Mouse (Mus musculus): ENCODE data around the gene Ngfr. TPM values are rescaled to one million over a fixed set of nuclear protein-coding genes. Genes with fewer than 3 reads are reported as not detected.

The Ngfr gene
- total RNA-seq, 2 experiments from 2014 or later = 4.2 to 8.1 TPM

DNA sequence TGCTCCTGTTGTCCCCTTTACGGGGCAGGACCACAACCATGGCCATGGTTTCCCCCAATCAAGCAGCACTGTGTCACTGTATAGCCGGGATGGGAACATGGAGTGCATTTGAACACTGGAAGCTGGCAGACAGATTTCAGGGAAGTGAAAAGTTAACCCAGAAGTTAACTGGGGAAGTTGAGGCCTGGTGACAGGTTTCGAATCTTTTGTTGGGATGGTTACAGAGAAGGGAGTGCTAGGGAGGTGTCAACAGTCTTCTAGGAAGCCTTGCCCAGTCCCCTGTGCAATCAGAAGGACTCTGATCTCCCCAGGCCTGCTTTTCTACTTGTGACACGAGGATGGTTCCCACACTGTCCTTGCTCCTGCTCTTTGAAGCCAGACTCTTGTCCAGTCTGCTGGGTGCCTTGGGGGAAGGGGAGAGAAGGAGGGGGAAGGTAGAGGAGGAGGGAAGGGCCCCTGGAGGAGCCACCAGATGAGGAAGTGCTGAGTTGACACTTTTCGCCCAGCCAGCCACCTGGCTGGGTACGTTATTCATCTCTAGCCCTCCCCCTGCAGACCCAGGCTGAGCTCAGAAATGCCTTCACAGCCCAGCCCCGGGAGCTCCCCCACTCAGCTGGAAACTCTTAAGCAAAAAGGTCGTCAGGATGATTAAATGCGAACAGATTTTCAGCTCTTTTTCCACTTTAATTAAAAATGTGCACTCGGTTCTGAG, 8.1 kb upstream of the Ngfr start:
- intact Hi-C loops (cut with DNase I) = no loop called here
- no peak for DNase-seq

DNA sequence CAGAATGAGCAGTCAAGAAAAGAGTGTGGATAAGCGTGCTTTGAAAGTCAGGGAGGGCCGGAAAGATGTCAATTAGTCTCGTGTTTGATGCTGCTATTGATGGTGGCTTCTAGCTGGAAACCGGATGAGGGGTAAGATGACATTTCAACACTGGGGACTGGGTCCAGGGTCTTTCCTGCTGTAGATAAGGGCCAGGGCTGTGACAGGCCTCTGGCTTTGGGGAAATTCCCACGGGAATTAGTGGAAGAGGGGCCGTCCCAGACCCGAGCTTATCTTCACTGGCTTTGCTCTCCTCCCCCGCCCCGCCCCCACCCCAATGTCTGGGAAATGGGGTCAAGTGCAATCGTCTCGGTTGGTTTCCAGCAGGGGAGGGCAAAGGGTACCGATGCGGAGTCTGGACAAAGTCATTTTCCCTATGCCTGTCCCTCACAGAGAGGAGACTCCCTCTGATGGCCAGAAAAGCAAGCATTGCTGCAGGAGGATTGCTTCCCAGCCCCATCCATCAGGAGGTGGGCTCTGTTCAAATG, 7.2 kb upstream of the Ngfr start:
- DNase-seq = no peak
- intact Hi-C loops (cut with DNase I) = no loop called here

DNA sequence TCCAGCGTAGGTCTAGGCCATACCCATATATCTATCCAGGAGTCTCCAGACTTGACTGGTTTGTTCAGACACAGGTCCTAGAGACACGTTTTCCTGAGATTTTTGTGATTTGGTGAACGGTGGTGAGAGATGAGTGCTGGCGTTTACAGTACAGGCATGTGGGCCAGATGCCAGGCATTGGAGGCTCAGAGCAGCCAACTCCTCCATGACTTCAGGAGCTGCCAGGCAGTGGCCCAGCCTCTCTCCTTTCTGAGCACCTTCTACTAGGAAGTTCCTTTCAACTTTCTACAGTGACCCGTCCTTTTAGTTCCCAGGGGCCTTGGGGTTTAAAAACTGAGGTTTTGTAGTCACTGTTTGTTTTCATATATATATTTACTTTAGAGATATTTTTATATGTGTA, 6.0 kb upstream of the Ngfr start:
- intact Hi-C loops (cut with DNase I) = no loop called here
- no peak for DNase-seq

DNA sequence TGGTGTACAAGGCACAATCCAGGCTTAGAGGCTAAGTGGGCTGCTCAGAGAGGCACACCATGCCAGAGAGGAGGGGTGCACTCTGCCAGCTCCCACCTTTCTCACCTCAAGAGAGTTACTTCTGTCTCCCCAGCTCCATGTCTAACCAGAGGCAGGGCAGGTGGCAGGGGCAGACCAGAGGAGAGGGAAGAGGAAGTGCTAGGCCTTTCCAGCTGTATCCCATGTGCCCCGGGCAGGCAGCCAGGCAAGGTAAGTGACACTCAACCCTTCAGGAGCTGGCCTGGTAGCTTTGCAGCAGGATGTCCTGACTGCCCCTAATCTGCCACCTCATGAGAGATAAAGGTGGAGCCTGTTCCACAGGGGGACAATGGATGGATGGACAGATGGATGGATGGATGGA, 5.2 kb upstream of the Ngfr start:
- no peak for DNase-seq
- intact Hi-C loops (cut with DNase I) = no loop called here

DNA sequence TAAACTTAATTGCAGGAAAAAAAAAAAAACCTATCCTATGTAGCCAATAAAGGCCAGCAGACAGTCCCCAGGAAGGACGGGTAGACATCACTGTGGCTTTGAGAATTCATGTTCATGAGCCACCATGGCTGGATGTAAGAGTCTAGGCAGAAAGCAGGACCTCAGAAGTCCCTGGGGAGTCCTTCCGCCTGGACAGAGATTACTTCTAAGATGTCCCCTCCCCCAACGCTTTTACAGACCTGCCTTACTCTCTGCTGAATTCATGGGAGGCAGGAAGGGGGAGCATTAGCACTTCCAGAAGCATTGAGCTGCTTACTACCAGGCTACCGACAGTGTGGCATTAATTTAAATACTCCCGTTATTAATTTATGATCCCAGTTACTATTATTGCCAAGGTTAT, 1.7 kb upstream of the Ngfr start:
- DNase-seq = no peak
- intact Hi-C loops (cut with DNase I) = loop anchor here (5.0 kb wide), 2 partner anchors 57 to 58 kb away; no protein-coding TSS in a partner anchor

DNA sequence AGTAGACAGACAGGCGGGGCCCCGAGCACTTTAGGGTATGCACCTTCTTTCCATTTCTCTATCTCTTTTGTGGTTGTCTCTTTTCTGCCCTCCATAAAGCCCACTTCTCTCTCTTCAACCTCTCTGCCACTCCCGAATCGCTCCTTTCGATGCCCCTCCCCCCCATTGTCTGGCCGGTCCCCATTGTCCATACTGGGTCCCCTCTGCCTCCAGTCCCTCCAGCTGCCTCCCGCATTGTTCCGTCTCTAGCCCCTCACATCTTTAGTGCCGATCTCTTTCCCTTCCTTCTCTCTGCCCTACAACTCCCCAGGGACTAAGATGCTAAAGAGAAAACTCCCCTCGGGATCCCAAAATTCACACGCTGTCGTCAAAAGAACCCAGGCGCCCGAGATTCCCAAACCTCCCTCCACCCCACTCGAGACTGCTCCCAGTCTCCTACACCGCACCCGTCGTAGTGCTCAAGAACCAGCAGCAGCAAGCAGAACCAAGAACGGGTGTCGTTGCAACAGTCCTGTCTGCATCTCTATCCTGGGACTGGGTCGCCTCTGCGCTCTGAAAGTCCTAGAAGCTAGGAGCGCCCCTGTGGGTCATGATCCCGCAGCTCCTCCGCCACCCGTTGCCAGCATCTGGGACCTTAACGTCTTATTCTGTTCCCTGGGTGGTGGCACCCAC, 648 bp downstream of the Ngfr start:
- no peak for DNase-seq
- intact Hi-C loops (cut with DNase I) = loop anchor here (5.0 kb wide), 2 partner anchors 55 to 60 kb away; no protein-coding TSS in a partner anchor

DNA sequence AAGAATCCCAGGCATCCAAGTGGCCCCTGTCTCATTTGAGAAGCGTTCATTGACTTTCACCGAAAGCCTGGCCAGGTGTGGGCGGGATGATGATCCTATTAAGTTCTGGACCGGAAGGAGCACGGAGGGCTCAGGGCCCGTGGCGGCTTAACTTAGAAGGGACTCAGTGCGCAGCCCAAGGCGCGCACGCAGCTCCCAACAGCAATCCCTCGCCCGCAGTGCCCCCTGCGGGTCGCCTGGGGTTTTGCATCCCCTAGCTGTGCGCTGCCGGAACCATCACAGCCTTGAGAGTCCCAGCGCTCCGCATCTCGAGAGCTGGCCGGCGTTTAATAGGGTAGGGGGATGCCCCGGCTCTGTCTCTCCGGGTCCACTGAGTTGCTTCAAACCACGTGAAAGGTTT, 1.4 kb downstream of the Ngfr start:
- DNase-seq = peak; percentile 91
- intact Hi-C loops (cut with DNase I) = loop anchor here (5.0 kb wide), 2 partner anchors 54 to 61 kb away; no protein-coding TSS in a partner anchor

DNA sequence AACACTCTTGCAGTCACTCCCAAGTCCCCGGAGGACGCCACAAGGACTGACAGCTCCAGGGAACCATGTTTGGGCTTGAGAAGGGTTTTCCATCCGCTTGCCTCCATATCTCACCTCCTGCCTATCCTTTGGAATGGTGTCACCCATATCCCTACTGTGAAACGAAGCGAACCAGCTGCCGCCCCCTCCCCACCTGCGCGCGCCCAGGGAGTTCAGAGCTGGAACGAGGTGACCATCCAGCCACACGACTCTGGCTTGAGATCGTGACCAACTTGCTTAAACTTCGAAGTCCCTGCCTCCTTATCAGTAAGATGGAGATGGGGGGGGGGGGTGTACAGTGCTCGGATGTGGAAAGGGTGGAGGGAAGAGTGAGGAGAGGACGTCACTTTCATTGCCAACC, 1.9 kb downstream of the Ngfr start:
- intact Hi-C loops (cut with DNase I) = loop anchor here (5.0 kb wide), 2 partner anchors 53 to 62 kb away; no protein-coding TSS in a partner anchor
- no peak for DNase-seq

DNA sequence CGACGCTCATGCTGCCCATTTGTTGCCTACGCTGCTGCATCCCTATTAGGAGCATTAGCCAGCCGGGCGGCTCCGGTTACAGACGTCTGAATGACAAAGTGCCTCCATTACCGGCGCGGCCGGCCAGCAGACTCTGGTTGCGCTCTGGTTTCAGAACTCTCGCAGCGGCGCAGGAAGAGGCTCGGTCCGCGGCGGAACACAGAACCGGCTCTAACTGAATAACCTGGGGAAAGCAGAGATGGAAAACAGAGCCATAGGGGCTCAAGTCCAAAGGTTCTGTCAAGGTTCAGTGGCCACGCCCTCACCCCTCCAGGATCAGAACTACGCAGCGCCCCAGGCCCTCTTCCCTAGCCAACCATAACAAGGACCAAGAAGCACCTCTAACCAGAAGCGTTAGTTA, 2.3 kb downstream of the Ngfr start:
- intact Hi-C loops (cut with DNase I) = loop anchor here (5.0 kb wide), 2 partner anchors 53 to 62 kb away; no protein-coding TSS in a partner anchor
- no peak for DNase-seq

DNA sequence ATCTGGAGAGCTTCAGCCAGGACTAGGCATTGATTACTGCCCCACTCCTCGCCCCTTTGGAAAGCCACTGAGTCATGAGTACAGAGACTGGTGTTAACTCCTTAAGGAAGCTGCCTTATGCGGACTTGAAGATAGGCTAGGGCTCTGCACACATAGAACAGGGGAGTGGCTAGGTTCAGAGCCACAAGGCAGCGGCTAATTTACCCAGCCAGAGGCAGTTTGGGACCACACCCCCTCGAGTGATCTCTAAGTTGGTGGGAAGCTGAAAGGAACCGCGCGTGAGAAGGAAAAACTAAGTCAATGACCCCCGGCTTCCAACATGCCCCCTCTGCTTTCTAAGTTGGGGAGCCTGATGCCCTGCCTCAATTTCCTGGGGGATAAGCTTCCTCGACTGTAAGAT, 2.9 kb downstream of the Ngfr start:
- DNase-seq = no peak
- intact Hi-C loops (cut with DNase I) = loop anchor here (5.0 kb wide), 2 partner anchors 52 to 63 kb away; no protein-coding TSS in a partner anchor

DNA sequence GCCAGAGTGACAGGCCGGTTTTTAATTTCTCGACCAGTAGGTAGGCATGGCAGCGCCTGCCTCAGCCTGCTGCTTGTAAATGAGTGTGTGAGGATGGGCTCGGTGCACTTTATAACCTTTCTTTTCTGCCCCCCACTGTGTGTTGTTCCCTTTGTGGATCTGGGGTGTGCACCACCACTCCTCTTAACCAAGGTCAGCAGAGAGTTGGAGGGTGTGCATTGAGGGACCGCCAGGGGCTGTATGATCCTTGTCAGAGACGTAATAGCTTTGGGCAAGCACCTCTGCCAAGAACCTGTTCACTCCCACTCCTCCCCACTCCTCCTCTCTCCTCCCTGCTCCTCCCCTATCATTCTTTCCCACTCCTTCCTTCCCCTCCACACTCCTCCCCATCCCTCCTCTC, 4.1 kb downstream of the Ngfr start:
- no peak for DNase-seq
- intact Hi-C loops (cut with DNase I) = no loop called here

DNA sequence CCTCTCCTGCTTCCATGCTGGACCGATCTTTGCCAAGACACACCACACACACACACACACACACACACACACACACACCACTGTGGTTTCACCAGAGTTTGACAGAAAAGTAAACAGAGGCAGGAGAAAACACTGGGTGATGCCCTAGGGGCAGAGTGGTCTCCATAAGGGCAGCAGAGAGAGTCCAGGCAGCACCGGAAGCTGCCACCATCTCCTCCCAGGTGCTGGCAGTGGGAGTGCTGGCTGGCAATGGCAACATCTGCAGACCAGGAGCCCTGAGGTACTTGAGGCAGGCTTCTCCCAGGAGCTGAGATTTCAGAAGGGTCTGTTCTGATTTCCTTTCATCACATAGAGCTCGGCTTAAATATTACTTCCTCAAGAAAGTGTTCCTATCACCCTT, 5.3 kb downstream of the Ngfr start:
- no peak for DNase-seq
- intact Hi-C loops (cut with DNase I) = no loop called here

DNA sequence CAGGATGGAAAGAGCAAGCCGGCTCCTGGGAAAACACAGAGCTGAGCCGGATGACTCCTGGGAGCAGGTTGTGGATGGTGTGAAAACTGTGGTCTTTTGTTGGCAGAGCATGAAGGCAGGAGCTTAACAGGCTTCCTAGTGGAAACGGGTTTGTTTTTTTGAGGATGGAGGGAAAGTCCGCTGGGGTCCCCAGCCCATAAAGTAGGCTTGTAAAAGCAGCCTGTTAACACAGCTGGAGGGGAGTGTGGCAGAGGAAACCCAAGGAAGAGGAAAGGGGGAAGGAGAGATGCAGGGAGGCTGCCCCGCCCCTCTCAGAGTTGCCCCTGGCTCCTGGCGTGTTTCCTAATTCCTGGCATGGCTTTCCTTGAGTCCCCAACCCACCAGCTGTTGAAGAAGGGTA, 8.1 kb downstream of the Ngfr start:
- intact Hi-C loops (cut with DNase I) = no loop called here

DNA sequence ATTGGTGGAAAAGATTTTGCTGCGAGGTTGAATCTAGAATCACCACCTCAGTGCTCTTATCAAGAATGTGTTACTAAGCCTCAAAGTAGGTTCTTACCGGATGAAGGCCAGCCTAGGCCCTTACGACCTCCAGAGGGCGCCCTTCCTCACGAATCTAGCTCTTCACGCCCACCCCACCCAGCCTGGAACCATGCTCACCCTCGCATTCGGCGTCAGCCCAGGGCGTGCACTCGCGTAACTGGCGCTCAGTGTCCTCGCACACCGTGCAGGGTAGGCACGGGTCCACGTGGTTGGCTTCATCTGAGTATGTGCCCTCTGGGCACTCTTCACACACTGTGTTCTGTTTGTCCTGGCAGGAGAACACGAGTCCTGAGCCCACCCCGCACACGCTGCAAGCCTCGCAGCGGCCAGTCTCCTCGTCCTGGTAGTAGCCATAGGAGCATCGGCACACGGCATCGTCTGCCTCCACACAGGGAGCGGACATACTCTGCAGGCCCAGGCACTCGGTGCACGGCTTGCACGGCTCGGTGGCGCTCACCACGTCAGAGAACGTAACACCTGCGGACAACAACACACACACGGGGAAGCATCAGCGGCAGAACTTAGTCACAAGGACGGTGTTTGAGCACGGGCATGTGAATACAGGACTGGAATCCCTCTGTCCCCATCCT, 9.6 kb downstream of the Ngfr start:
- DNase-seq = peak; percentile 73
- intact Hi-C loops (cut with DNase I) = no loop called here

More for the DNA sequence above, 8.1 kb downstream of the Ngfr start:
- no peak for DNase-seq

DNA sequence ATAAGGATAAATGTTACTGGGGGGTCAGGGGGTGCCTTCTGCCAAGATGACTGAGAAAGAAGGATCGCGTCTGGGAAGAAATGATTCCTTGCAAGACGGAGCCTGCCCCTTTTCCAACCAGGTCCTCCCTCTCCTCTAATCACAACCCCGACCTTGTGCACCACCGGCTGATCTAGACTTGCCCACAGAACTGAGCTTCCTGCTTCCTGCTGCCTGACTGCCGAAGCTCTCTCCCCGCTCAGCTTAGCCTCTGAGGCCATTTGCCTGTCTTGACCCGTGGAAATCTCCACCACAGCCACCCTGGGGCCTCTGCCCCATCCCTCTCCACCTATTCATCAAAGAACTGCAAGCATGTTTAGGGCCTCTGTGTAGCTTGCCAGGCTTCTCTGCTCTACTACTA, 11.2 kb downstream of the Ngfr start:
- DNase-seq = no peak
- intact Hi-C loops (cut with DNase I) = no loop called here

DNA sequence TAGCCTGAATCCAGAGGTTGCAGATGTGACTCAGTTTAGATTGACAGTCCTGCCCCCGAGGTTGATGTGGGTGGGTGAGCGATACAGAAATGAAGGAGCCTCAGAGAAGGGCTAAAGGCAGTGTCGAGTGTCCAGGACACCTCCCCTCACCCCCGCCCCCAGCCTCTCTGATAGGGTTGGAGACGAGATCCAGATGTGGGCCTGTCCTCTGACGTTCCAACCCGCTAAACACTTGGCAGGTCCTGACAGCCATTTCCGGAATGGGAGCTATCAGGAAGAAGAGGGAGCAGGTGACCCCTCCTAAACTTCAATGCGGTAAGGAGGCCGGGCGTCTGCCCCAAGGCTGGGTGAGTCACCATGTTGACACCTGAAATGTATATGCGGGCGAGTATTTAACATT, 11.7 kb downstream of the Ngfr start:
- intact Hi-C loops (cut with DNase I) = no loop called here
- no peak for DNase-seq

DNA sequence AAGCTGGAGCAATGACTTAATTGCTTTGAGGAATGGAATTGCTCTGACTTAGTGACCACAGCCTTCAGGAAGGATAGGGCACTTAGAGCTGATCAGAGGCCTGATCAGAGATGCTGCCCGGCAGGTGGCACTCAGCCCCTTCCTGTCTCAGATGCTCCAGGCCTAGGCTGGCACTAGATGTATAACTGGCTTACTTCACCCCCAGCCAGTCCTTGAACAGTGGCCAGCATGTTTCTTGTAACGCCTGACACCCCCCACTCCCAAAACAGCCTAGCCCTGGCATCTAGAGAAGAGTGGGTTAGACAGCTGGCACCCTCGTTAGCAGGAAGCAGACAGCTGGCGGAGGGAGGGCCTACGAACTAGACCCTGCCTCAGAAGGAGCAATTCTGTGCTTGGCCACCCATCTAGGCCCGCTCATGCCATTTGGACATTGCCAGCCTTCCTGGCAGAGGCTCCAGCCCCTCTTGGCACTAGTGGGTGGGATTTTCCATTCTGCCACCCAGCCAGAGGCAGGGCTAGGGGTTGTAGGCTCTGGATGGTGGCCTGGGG, 12.7 kb downstream of the Ngfr start:
- peak; percentile 95 for DNase-seq
- intact Hi-C loops (cut with DNase I) = no loop called here

DNA sequence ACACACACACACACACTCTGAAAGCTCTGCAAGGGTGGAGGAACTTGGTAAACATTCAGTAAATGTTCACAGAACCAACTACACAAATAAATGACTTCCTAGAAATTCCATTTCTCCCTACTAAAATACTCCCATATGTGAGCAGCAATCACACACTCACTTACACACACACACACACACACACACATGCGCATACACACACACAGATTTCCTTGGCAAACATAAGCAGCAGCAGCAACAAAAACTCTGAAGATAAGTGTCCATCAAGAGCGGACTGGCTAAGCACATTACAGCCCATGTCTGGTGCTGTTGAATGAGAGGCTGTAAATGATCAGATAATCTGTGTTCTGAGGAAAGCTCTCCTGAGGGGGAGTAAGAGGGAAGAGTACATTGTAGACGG, 15.3 kb downstream of the Ngfr start:
- intact Hi-C loops (cut with DNase I) = no loop called here
- no peak for DNase-seq

DNA sequence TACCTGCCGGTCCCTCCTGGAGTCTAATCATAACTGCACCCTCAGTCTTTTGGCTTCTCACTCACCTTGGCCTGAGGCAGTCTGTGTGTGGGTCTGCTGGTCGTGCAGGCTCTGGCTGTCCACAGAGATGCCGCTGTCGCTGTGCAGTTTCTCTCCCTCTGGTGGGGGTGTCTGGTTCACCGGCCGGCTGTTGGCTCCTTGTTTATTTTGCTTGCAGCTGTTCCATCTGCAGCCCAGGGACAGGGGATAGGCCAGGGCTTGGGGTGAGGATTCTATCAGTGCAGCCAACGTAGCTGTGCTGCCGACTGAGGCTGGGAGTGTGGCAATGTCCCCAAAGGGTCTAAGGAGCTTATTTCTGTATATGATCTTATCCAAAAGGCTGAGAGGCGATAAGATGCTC, 15.8 kb downstream of the Ngfr start:
- intact Hi-C loops (cut with DNase I) = no loop called here
- peak; percentile 49 for DNase-seq

DNA sequence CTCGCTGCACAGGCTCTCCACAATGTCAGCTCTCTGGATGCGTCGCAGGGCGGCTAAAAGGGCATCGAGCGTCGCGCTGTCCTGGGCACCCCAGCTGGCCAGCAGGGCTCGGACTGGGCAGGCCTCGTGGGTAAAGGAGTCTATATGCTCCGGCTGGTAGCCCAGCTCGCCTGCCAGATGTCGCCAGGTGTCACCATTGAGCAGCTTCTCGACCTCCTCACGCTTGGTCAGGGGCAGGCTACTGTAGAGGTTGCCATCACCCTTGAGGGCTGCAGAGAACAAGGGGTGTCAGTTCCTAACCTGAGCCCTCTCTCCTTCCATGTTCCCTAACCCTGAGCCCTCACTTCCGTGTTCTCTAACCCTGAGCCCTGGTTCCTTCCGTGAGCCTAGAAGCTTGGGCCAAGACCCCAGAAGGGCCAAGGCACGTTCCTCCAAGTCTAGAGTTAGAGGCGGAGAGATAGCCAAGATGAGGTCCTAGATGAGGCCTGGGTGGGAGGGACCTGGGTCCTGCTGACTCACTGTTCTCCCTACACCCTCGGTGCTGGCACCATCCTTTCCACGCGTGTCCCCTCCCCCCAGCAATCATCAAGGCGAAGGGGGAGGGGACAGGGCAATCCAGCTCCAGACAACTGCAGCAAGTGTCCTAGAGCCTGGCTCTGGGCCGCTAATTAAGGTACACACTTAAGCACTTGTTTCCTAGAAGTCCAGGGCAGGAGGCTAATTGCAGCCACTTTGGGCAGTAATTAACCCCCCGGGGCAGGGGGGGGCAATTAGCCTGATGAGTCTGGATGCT, 16.5 kb downstream of the Ngfr start:
- intact Hi-C loops (cut with DNase I) = no loop called here
- no peak for DNase-seq
